Mouse (Mus musculus) heart, embryonic 10.5 days (tissue): ENCODE results near the gene Dennd1b. TPM values are rescaled to one million over a fixed set of nuclear protein-coding genes. Genes with fewer than 3 reads are reported as not detected.

Source experiments
- DNase-seq: peaks from one replicate; pipeline ENCODE4 v3.0.0-alpha.2; 2017; ENCODE audit warnings: low spot score
- H3K27ac ChIP-seq: fragments of 300-500 bp; sonication (generic); 2 replicates; pipeline ENCODE4 v1.5.1; 2016; ENCODE audit warnings: mild to moderate bottlenecking
- H3K27me3 ChIP-seq: fragments of 300-500 bp; sonication (generic); 2 replicates; pipeline ENCODE4 v1.6.1; 2016; ENCODE audit warnings: mild to moderate bottlenecking; ENCODE audit not compliant: poor library complexity, insufficient read depth, severe bottlenecking
- H3K36me3 ChIP-seq: fragments of 300-500 bp; sonication (generic); 2 replicates; pipeline ENCODE4 v1.6.1; 2016; ENCODE audit warnings: mild to moderate bottlenecking, moderate library complexity
- H3K4me1 ChIP-seq: fragments of 300-500 bp; sonication (generic); 2 replicates; pipeline ENCODE4 v1.6.1; 2016; ENCODE audit warnings: mild to moderate bottlenecking
- H3K4me3 ChIP-seq: fragments of 300-500 bp; sonication (generic); 2 replicates; pipeline ENCODE4 v1.5.1; 2016; ENCODE audit warnings: mild to moderate bottlenecking, moderate library complexity
- H3K9me3 ChIP-seq: fragments of 300-500 bp; sonication (generic); 2 replicates; pipeline ENCODE4 v1.6.1; 2016; ENCODE audit warnings: mild to moderate bottlenecking, moderate library complexity
- WGBS: fragments of 180-500 bp; shearing (Covaris S2); methylation state at CpG from one replicate; pipeline ENCODE4 v1.1.7; 2016; 5-methylcytosine and 5-hydroxymethylcytosine counted together
- polyA plus RNA-seq: library from polyadenylated mRNA; unstranded; fragments of >200 nt; fragmentation: Nextera tagmentation; extraction: Ambion mirVana; gene quantifications from 2 replicates; pipeline ENCODE4 v1.2.1, GENCODE M21; 2016

Dennd1b gene
- polyA plus RNA-seq, 1 experiment from 2014 or later = 9.3 TPM

DNA sequence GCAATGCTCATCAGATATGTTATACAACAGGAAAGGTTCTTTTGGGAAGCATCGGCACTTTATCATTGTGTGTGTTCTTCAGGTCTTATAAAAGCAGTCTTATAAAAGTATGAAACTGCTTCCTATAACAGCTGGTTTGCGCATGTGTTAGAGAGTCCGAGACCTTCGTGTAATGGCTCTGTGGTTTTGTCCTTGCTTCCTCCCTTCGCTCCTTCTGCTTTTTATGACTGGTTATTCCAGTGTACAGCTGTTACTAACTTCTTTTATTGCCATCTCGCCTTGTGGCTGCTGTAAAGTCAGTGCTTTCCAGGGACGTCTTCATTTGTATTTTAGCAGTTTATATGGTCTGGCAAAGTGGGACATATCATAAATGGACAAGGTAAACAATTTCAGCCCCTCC lies 4.2 kb downstream of the Dennd1b start:
- H3K27ac ChIP-seq = no peak overlapping the region
- 93% methylated on average over 7 of the region's 7 CpGs for WGBS

GRCm38 (mm10) chr1:138970053-138970452 lies 6.8 kb downstream of the Dennd1b start:
- WGBS = 71% methylated on average over 4 of the region's 4 CpGs
- no peak for DNase-seq

More for the DNA sequence above, 4.2 kb downstream of the Dennd1b start:
- Histone ChIP-seq H3K4me1 (peaks cover 5% of the 10 kb centered on the region; the same call in 1 of the 2 replicates), H3K36me3 (peaks cover 9% of the 10 kb centered on the region; the same call in 1 of the 2 replicates), H3K27me3 (no peaks in the 10 kb centered on the region), H3K4me3 (no peak overlapping the region), H3K9me3 (no peaks in the 10 kb centered on the region)
- DNase-seq = no peak

DNA sequence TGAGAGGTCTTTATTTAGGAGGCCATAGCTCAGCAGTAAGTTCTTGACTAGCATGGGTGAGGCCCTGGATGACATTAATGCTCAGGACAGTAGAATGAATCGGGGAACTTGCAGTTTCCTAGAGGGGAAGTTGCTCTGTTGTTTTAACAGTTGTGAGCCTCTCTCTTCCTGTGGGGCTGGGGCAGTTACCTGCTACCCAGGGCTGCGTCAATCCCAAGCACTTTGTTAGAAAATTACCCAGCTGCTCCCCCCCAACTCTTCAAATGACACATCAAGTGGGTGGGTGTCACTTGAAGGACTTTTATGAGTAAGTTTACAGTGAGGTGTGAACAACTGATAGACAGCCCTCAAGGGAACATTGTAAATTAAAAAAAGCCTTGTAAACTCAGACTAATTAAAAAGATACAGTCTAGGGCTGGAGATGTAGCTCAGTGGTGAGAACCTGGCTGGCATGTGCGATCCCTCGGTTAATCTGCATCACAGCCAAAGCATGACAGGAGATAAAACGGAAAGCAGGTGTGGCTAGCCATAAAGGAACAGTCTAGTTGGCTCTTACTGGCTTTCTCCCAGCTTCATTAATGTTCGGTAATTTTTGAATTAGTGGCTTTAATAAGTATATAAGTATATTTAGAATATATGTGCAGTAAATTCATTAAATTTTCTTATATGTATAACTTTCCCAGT lies 10.4 kb downstream of the Dennd1b start:
- Histone ChIP-seq H3K36me3 (no peaks in the 10 kb centered on the region), H3K9me3 (no peaks in the 10 kb centered on the region), H3K27ac (no peak overlapping the region), H3K27me3 (no peaks in the 10 kb centered on the region), H3K4me3 (no peak overlapping the region), H3K4me1 (peaks cover 6% of the 10 kb centered on the region)
- no peak for DNase-seq
- WGBS = 68% methylated on average over 6 of the region's 6 CpGs

More at GRCm38 (mm10) chr1:138970053-138970452, 6.8 kb downstream of the Dennd1b start:
- Histone ChIP-seq H3K36me3 (peaks cover 9% of the 10 kb centered on the region; the same call in 1 of the 2 replicates), H3K4me3 (no peak overlapping the region), H3K27ac (no peak overlapping the region), H3K27me3 (no peaks in the 10 kb centered on the region), H3K9me3 (no peaks in the 10 kb centered on the region), H3K4me1 (peaks cover 6% of the 10 kb centered on the region)

DNA sequence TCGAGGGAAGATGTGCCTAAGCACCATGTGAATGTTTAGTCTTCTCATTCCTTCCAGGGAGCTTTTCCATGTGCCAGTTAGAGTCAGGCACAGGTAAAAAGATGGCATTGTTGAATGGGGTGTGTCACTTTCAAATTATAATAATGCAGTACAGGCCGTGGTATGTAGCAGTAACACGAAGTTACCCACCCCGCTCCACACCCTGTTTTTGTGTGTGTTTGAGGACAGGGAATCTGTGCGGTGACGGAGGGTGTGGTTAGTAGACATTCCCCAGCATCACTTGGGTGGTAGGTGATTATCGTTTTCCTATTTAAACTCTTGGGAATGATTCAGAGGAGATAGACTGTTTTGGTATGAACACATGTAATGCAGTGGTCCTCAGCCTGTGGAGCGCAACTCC lies 11.6 kb downstream of the Dennd1b start:
- H3K36me3 ChIP-seq = no peaks in the 10 kb centered on the region
- no peak for DNase-seq
- H3K9me3 ChIP-seq = no peaks in the 10 kb centered on the region
- no peak overlapping the region for H3K4me3 ChIP-seq
- no peak overlapping the region for H3K27ac ChIP-seq
- no peaks in the 10 kb centered on the region for H3K27me3 ChIP-seq
- 80% methylated on average over 8 of the region's 8 CpGs for WGBS
- H3K4me1 ChIP-seq = peaks cover 6% of the 10 kb centered on the region

GRCm38 (mm10) chr1:138975945-138976344 lies 12.7 kb downstream of the Dennd1b start:
- Histone ChIP-seq H3K9me3 (no peaks in the 10 kb centered on the region), H3K4me1 (peaks cover 6% of the 10 kb centered on the region), H3K27ac (no peak overlapping the region), H3K27me3 (no peaks in the 10 kb centered on the region), H3K36me3 (no peaks in the 10 kb centered on the region), H3K4me3 (no peak overlapping the region)
- no peak for DNase-seq
- 45% methylated on average over 1 of the region's 1 CpGs for WGBS

- Histone ChIP-seq H3K4me1 (peaks cover 11% of the 10 kb centered on the region; the same call in 1 of the 2 replicates), H3K4me3 (no peak overlapping the region), H3K9me3 (no peaks in the 10 kb centered on the region), H3K27ac (no peak overlapping the region), H3K27me3 (no peaks in the 10 kb centered on the region), H3K36me3 (no peaks in the 10 kb centered on the region)
- DNase-seq = no peak
- 74% methylated on average over 7 of the region's 7 CpGs for WGBS
Measured at GRCm38 (mm10) chr1:138982203-138982602, 19.0 kb downstream of the Dennd1b start.

- Histone ChIP-seq H3K4me3 (no peak overlapping the region), H3K27me3 (no peaks in the 10 kb centered on the region), H3K36me3 (no peaks in the 10 kb centered on the region), H3K4me1 (peaks cover 11% of the 10 kb centered on the region; the same call in 1 of the 2 replicates), H3K27ac (no peak overlapping the region), H3K9me3 (no peaks in the 10 kb centered on the region)
- 72% methylated on average over 5 of the region's 5 CpGs for WGBS
- no peak for DNase-seq
Measured at GRCm38 (mm10) chr1:138982611-138983010, 19.4 kb downstream of the Dennd1b start.

GRCm38 (mm10) chr1:138983064-138983463 lies 19.8 kb downstream of the Dennd1b start:
- DNase-seq = no peak
- H3K27ac ChIP-seq = no peak overlapping the region
- H3K36me3 ChIP-seq = no peaks in the 10 kb centered on the region
- peaks cover 11% of the 10 kb centered on the region; the same call in 1 of the 2 replicates for H3K4me1 ChIP-seq
- H3K4me3 ChIP-seq = no peak overlapping the region
- H3K27me3 ChIP-seq = no peaks in the 10 kb centered on the region
- WGBS = 74% methylated on average over 2 of the region's 2 CpGs
- no peaks in the 10 kb centered on the region for H3K9me3 ChIP-seq

DNA sequence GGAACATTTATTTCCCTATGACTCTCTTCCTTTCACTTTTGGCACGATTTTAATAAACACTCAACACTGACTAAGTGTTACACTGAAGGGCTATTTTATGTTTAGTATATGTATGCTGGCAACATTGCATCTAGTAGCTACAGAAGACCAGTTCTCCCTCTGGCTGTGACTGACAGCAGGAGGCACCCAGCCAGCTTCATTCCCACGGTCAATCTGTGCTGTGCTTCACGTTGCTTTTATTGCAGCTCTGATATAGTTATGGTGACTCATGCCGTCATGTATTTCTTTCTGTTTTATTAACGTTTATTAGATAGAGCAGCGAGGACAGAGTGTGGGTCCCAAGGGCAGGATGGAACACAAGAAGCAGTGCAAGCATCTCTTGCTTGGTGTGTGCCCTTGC lies 20.2 kb downstream of the Dennd1b start:
- Histone ChIP-seq H3K36me3 (no peaks in the 10 kb centered on the region), H3K4me1 (peaks cover 11% of the 10 kb centered on the region; the same call in 1 of the 2 replicates), H3K27me3 (no peaks in the 10 kb centered on the region), H3K27ac (no peak overlapping the region), H3K9me3 (no peaks in the 10 kb centered on the region), H3K4me3 (no peak overlapping the region)
- no peak for DNase-seq
- 67% methylated on average over 6 of the region's 6 CpGs for WGBS

DNA sequence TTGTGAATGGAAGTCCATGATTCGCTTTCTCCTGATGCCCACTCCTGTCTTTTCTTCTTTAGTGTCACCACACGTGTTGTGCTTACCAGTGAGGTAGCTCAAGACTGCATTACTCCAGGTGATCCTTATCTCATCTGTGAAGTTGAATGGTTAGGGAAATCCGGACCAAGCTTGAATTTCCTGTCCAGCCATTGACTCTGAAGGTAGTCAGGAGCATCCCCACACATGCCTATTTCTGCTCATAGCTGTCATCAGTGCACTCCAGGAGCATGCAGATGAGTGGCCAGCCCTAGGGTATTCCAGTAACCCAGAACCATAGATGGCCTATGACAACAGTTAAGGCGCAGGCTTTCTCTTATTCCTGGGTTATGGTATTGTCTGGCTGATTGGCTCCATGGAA lies 20.9 kb downstream of the Dennd1b start:
- H3K27me3 ChIP-seq = no peaks in the 10 kb centered on the region
- DNase-seq = no peak
- no peaks in the 10 kb centered on the region for H3K9me3 ChIP-seq
- H3K4me1 ChIP-seq = peaks cover 11% of the 10 kb centered on the region; the same call in 1 of the 2 replicates
- no peaks in the 10 kb centered on the region for H3K36me3 ChIP-seq
- 79% methylated on average over 4 of the region's 4 CpGs for WGBS
- no peak overlapping the region for H3K27ac ChIP-seq
- no peak overlapping the region for H3K4me3 ChIP-seq

DNA sequence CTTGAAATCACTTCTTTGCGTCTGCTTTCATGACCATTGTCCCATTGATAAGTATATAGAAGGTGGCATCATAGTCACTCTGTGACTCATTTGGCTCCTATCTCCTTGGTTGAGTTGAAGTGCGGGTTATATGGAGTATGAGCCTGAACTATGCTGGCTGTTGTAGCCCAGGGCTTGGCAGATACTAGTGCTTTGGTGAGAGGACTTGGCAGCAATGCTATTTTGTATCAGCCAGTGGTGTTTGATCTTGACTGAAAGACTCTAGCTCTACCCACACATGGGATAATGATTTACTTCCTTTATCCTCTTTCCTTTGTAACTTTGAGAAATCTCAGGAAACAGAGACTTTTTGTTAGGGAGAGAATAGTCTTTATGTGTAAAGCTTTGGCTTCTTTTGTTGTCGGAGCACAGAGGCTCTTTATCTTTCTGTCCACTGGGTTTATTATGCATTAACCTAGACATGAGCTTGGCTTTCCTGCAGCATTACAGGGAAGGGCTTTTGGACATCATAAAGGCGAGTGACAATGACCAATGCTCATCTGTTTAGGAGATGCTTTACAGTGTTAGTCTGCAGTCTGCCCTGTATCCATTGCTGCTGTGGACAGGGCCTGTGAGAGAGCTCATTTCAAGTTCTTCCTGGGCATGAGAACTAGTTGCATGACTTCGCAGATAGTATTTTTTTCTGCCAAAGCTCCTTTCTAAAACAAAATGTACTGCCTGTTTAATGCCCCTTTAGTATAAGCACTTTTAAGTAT lies 29.3 kb downstream of the Dennd1b start:
- H3K27me3 ChIP-seq = no peaks in the 10 kb centered on the region
- 0 out of 2 replicates have a peak, but pooled peaks cover 7% of the 10 kb centered on the region for H3K36me3 ChIP-seq
- H3K4me1 ChIP-seq = no peaks in the 10 kb centered on the region
- DNase-seq = no peak
- WGBS = 77% methylated on average over 5 of the region's 5 CpGs
- no peak overlapping the region for H3K4me3 ChIP-seq
- no peak overlapping the region for H3K27ac ChIP-seq
- H3K9me3 ChIP-seq = no peaks in the 10 kb centered on the region

- H3K36me3 ChIP-seq = 0 out of 2 replicates have a peak, but pooled peaks cover 7% of the 10 kb centered on the region
- 89% methylated on average over 6 of the region's 6 CpGs for WGBS
- no peaks in the 10 kb centered on the region for H3K27me3 ChIP-seq
- no peak overlapping the region for H3K27ac ChIP-seq
- no peaks in the 10 kb centered on the region for H3K4me1 ChIP-seq
- no peak overlapping the region for H3K4me3 ChIP-seq
- DNase-seq = no peak
- H3K9me3 ChIP-seq = no peaks in the 10 kb centered on the region
Measured at GRCm38 (mm10) chr1:138995621-138996380, 32.6 kb downstream of the Dennd1b start.
